Mouse (Mus musculus): ENCODE data around the gene Gm49378. TPM values are rescaled to one million over a fixed set of nuclear protein-coding genes. Genes with fewer than 3 reads are reported as not detected.

Gene Gm49378
- polyA plus RNA-seq, 1 experiment, result 0.13 TPM

GRCm38 (mm10) chr14:55584303-55584701 lies 53.4 kb downstream of the Gm49378 start:
- no peaks in the 10 kb centered on the region for H3K27me3 ChIP-seq (ENCODE audit: control insufficient read depth, insufficient read depth, insufficient read length)
- no peak overlapping the region for H3K4me3 ChIP-seq (ENCODE audit: insufficient read depth, poor library complexity, severe bottlenecking)
- H3K36me3 ChIP-seq (ENCODE audit: control insufficient read depth, insufficient read depth), result peaks cover 13% of the 10 kb centered on the region
- no peak for TF ChIP-seq CEBPB (IDR thresholded peaks at IDR 0.05; ENCODE audit: low read depth)
- no peak for TF ChIP-seq FOSL1 (IDR thresholded peaks at IDR 0.05; ENCODE audit: insufficient read depth, low read length, poor library complexity, severe bottlenecking)
- no peak for TF ChIP-seq MAX (IDR thresholded peaks at IDR 0.05)
- no peaks in the 10 kb centered on the region for H3K79me3 ChIP-seq (ENCODE audit: low read depth)
- H3K79me2 ChIP-seq (ENCODE audit: control insufficient read depth, insufficient read depth), result peaks cover 2% of the 10 kb centered on the region
- H3ac ChIP-seq (ENCODE audit: control insufficient read depth, insufficient read length, low read depth), result no peak overlapping the region

GRCm38 (mm10) chr14:55581981-55582681 lies 55.6 kb downstream of the Gm49378 start:
- TF ChIP-seq MYOD1 (IDR thresholded peaks at IDR 0.05; ENCODE audit: control insufficient read depth, insufficient read length, low read depth), result no peak
- TF ChIP-seq CTCF (IDR thresholded peaks at IDR 0.05; ENCODE audit: control insufficient read depth, insufficient read depth, insufficient read length), result no peak
- TF ChIP-seq USF1 (IDR thresholded peaks at IDR 0.05; ENCODE audit: low read depth), result no peak
- TF ChIP-seq CEBPB (IDR thresholded peaks at IDR 0.05; ENCODE audit: low read depth), result no peak
- no peak for TF ChIP-seq FOSL1 (IDR thresholded peaks at IDR 0.05; ENCODE audit: insufficient read depth, low read length, poor library complexity, severe bottlenecking)
- no peak for TF ChIP-seq MYOG (IDR thresholded peaks at IDR 0.05; ENCODE audit: control insufficient read depth, extremely low read depth, insufficient read length)
- TF ChIP-seq MAX (IDR thresholded peaks at IDR 0.05), result no peak

GRCm38 (mm10) chr14:55580731-55581130 lies 57.0 kb downstream of the Gm49378 start:
- Histone ChIP-seq H3K27me3 (ENCODE audit: control insufficient read depth, insufficient read depth, insufficient read length) (no peaks in the 10 kb centered on the region), H3K4me3 (ENCODE audit: insufficient read depth, poor library complexity, severe bottlenecking) (no peak overlapping the region), H3K36me3 (ENCODE audit: control insufficient read depth, insufficient read depth) (peaks cover 3% of the 10 kb centered on the region), H3K79me2 (ENCODE audit: control insufficient read depth, insufficient read depth) (no peaks in the 10 kb centered on the region), H3K79me3 (ENCODE audit: low read depth) (no peaks in the 10 kb centered on the region), H3ac (ENCODE audit: control insufficient read depth, insufficient read length, low read depth) (no peak overlapping the region)
- TF ChIP-seq CTCF (IDR thresholded peaks at IDR 0.05; ENCODE audit: control insufficient read depth, insufficient read depth, insufficient read length) (no peak), MYOD1 (IDR thresholded peaks at IDR 0.05; ENCODE audit: control insufficient read depth, insufficient read length, low read depth) (no peak), MAX (IDR thresholded peaks at IDR 0.05) (no peak), MYOG (IDR thresholded peaks at IDR 0.05; ENCODE audit: control insufficient read depth, extremely low read depth, insufficient read length) (no peak), CEBPB (IDR thresholded peaks at IDR 0.05; ENCODE audit: low read depth) (no peak), USF1 (IDR thresholded peaks at IDR 0.05; ENCODE audit: low read depth) (no peak), FOSL1 (IDR thresholded peaks at IDR 0.05; ENCODE audit: insufficient read depth, low read length, poor library complexity, severe bottlenecking) (no peak)

More at GRCm38 (mm10) chr14:55581981-55582681, 55.6 kb downstream of the Gm49378 start:
- Histone ChIP-seq H3K36me3 (ENCODE audit: control insufficient read depth, insufficient read depth) (peaks cover 3% of the 10 kb centered on the region), H3ac (ENCODE audit: control insufficient read depth, insufficient read length, low read depth) (no peak overlapping the region), H3K79me2 (ENCODE audit: control insufficient read depth, insufficient read depth) (no peaks in the 10 kb centered on the region), H3K27me3 (ENCODE audit: control insufficient read depth, insufficient read depth, insufficient read length) (no peaks in the 10 kb centered on the region), H3K79me3 (ENCODE audit: low read depth) (no peaks in the 10 kb centered on the region), H3K4me3 (ENCODE audit: insufficient read depth, poor library complexity, severe bottlenecking) (no peak overlapping the region)

- no peak overlapping the region for H3ac ChIP-seq (ENCODE audit: control insufficient read depth, insufficient read length, low read depth)
- H3K79me3 ChIP-seq (ENCODE audit: low read depth), result no peaks in the 10 kb centered on the region
- peaks cover 3% of the 10 kb centered on the region for H3K36me3 ChIP-seq (ENCODE audit: control insufficient read depth, insufficient read depth)
- no peaks in the 10 kb centered on the region for H3K27me3 ChIP-seq (ENCODE audit: control insufficient read depth, insufficient read depth, insufficient read length)
- TF ChIP-seq CTCF (IDR thresholded peaks at IDR 0.05; ENCODE audit: control insufficient read depth, insufficient read depth, insufficient read length) (no peak), MYOG (IDR thresholded peaks at IDR 0.05; ENCODE audit: control insufficient read depth, extremely low read depth, insufficient read length) (no peak), FOSL1 (IDR thresholded peaks at IDR 0.05; ENCODE audit: insufficient read depth, low read length, poor library complexity, severe bottlenecking) (no peak), MAX (IDR thresholded peaks at IDR 0.05) (no peak), CEBPB (IDR thresholded peaks at IDR 0.05; ENCODE audit: low read depth) (no peak), USF1 (IDR thresholded peaks at IDR 0.05; ENCODE audit: low read depth) (no peak), MYOD1 (IDR thresholded peaks at IDR 0.05; ENCODE audit: control insufficient read depth, insufficient read length, low read depth) (no peak)
- no peaks in the 10 kb centered on the region for H3K79me2 ChIP-seq (ENCODE audit: control insufficient read depth, insufficient read depth)
- no peak overlapping the region for H3K4me3 ChIP-seq (ENCODE audit: insufficient read depth, poor library complexity, severe bottlenecking)
Measured at GRCm38 (mm10) chr14:55579511-55580496, 57.9 kb downstream of the Gm49378 start.

Other genes with a start within 250 kb of the Gm49378 start
- gene Dhrs4, start 159.1 kb downstream of the Gm49378 start, polyA plus RNA-seq (2012; fragmentation: generic; extraction: Trizol), result 45.9 TPM
- 0.23 TPM for gene Carmil3, start 147.2 kb downstream of the Gm49378 start, polyA plus RNA-seq (2012; fragmentation: generic; extraction: Trizol)
- gene Cpne6, start 127.5 kb downstream of the Gm49378 start, polyA plus RNA-seq (2012; fragmentation: generic; extraction: Trizol), result not detected
- gene Nrl, start 112.9 kb downstream of the Gm49378 start, polyA plus RNA-seq (2012; fragmentation: generic; extraction: Trizol), result not detected
- 87.9 TPM for gene Pck2, start 97.6 kb downstream of the Gm49378 start, polyA plus RNA-seq (2012; fragmentation: generic; extraction: Trizol)
- 15.8 TPM for gene Dcaf11, start 77.9 kb downstream of the Gm49378 start, polyA plus RNA-seq (2012; fragmentation: generic; extraction: Trizol)
- 0.16 TPM for gene A730061H03Rik, start 77.5 kb downstream of the Gm49378 start, polyA plus RNA-seq (2012; fragmentation: generic; extraction: Trizol)
- gene Fitm1, start 62.3 kb downstream of the Gm49378 start, polyA plus RNA-seq (2012; fragmentation: generic; extraction: Trizol), result 0.40 TPM
- 63.7 TPM for gene Psme1, start 59.8 kb downstream of the Gm49378 start, polyA plus RNA-seq (2012; fragmentation: generic; extraction: Trizol)
- gene Emc9, start 52.6 kb downstream of the Gm49378 start, polyA plus RNA-seq (2012; fragmentation: generic; extraction: Trizol), result 7.5 TPM
- 110 TPM for gene Psme2, start 46.8 kb downstream of the Gm49378 start, polyA plus RNA-seq (2012; fragmentation: generic; extraction: Trizol)
- 9.4 TPM for gene Rnf31, start 46.2 kb downstream of the Gm49378 start, polyA plus RNA-seq (2012; fragmentation: generic; extraction: Trizol)
- gene Irf9, start 34.3 kb downstream of the Gm49378 start, polyA plus RNA-seq (2012; fragmentation: generic; extraction: Trizol), result 3.3 TPM
- gene Rec8, start 19.9 kb downstream of the Gm49378 start, polyA plus RNA-seq (2012; fragmentation: generic; extraction: Trizol), result not detected
- 113 TPM for gene Ipo4, start 1.9 kb downstream of the Gm49378 start, polyA plus RNA-seq (2012; fragmentation: generic; extraction: Trizol)
- 72.9 TPM for gene Tm9sf1, start 5.9 kb upstream of the Gm49378 start, polyA plus RNA-seq (2012; fragmentation: generic; extraction: Trizol)
- gene Tssk4, start 12.3 kb upstream of the Gm49378 start, polyA plus RNA-seq (2012; fragmentation: generic; extraction: Trizol), result 0.43 TPM
- gene Mdp1, start 22.6 kb upstream of the Gm49378 start, polyA plus RNA-seq (2012; fragmentation: generic; extraction: Trizol), result 16.5 TPM
- 23.8 TPM for gene Gmpr2, start 34.0 kb upstream of the Gm49378 start, polyA plus RNA-seq (2012; fragmentation: generic; extraction: Trizol)
- 478 TPM for gene Nedd8, start 34.2 kb upstream of the Gm49378 start, polyA plus RNA-seq (2012; fragmentation: generic; extraction: Trizol)
- gene Tinf2, start 43.9 kb upstream of the Gm49378 start, polyA plus RNA-seq (2012; fragmentation: generic; extraction: Trizol), result 24.4 TPM
- gene Tgm1, start 76.0 kb upstream of the Gm49378 start, polyA plus RNA-seq (2012; fragmentation: generic; extraction: Trizol), result 0.07 TPM
- 11.9 TPM for gene Rabggta, start 84.4 kb upstream of the Gm49378 start, polyA plus RNA-seq (2012; fragmentation: generic; extraction: Trizol)
- 63.7 TPM for gene Dhrs1, start 107.8 kb upstream of the Gm49378 start, polyA plus RNA-seq (2012; fragmentation: generic; extraction: Trizol)
- gene Nop9, start 107.8 kb upstream of the Gm49378 start, polyA plus RNA-seq (2012; fragmentation: generic; extraction: Trizol), result 38.6 TPM
- gene Cideb, start 120.6 kb upstream of the Gm49378 start, polyA plus RNA-seq (2012; fragmentation: generic; extraction: Trizol), result 0.05 TPM
- gene Ltb4r2, start 123.5 kb upstream of the Gm49378 start, polyA plus RNA-seq (2012; fragmentation: generic; extraction: Trizol), result 0.09 TPM
- 0.05 TPM for gene Ltb4r1, start 128.1 kb upstream of the Gm49378 start, polyA plus RNA-seq (2012; fragmentation: generic; extraction: Trizol)
- gene Adcy4, start 146.2 kb upstream of the Gm49378 start, polyA plus RNA-seq (2012; fragmentation: generic; extraction: Trizol), result 0.02 TPM
- gene Ripk3, start 151.0 kb upstream of the Gm49378 start, polyA plus RNA-seq (2012; fragmentation: generic; extraction: Trizol), result 0.55 TPM
- gene Nfatc4, start 185.2 kb upstream of the Gm49378 start, polyA plus RNA-seq (2012; fragmentation: generic; extraction: Trizol), result 1.2 TPM
- gene Nynrin, start 216.1 kb upstream of the Gm49378 start, polyA plus RNA-seq (2012; fragmentation: generic; extraction: Trizol), result 0.13 TPM
- 0.05 TPM for gene Cbln3, start 246.5 kb upstream of the Gm49378 start, polyA plus RNA-seq (2012; fragmentation: generic; extraction: Trizol)
- 3.6 TPM for gene Khnyn, start 247.1 kb upstream of the Gm49378 start, polyA plus RNA-seq (2012; fragmentation: generic; extraction: Trizol)

Measured in C2C12 (cell line).